Mouse (Mus musculus) bone marrow macrophage, adult 2 months (primary cell): ENCODE measurements around the gene Txn2.

ENCODE experiments used
- CTCF ChIP-seq: IDR thresholded peaks from 2 replicates; pipeline ENCODE4 v1.5.1; 2012; ENCODE audit warnings: low read depth, mild to moderate bottlenecking, low read length, moderate library complexity
- POLR2A ChIP-seq: IDR thresholded peaks from 2 replicates; pipeline ENCODE4 v1.6.1; 2012; ENCODE audit warnings: mild to moderate bottlenecking, low read depth, low read length, borderline replicate concordance

DNA sequence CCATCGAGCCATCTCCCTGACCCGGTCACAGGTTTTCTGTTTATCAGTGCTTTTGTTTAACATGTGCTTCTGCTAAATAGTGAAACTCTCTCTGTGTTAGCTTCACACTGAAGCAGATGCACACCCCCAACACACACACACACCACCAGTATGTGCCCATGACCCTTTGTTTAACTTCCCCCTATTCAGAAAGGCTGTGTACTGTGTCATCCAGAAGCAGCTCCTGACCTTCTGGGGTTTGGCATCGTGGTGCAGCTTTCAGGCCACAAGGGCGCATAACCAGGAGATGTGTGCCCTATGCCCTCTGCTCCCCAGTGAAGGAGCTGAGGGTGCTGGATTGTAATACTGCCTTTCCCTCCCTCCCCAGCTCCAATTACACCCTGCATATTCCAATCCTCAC is 54.5 kb downstream of the Txn2 start:
- TF ChIP-seq POLR2A (no peak), CTCF (no peak)
